Mouse (Mus musculus) kidney, adult 9 months (tissue): ENCODE measurements at regions not wholly inside any gene's neighbourhood (a gene's known extent, or its start where the extent isn't known, plus 50 kb on each side); places are given as distances from the start of the nearest gene placed in this dataset.

Source experiments
- DNase-seq: peaks from one replicate; pipeline ENCODE4 v3.0.0; 2022

- DNase-seq: no peak
Observed at GRCm38 (mm10) chr5:126765037-126765707, 476.4 kb upstream of the Tmem132c start.

- no peak for DNase-seq
Observed at GRCm38 (mm10) chr5:126769031-126769430, 472.6 kb upstream of the Tmem132c start.

- DNase-seq: peak; percentile 58
Observed at GRCm38 (mm10) chr5:126787706-126788610, 453.6 kb upstream of the Tmem132c start.

GRCm38 (mm10) chr5:126799698-126800279, 441.8 kb upstream of the Tmem132c start:
- no peak for DNase-seq

- peak; percentile 56 for DNase-seq
Observed at GRCm38 (mm10) chr5:126806656-126807055, 435.0 kb upstream of the Tmem132c start.

- no peak for DNase-seq
Observed at GRCm38 (mm10) chr5:126816069-126816468, 425.5 kb upstream of the Tmem132c start.

GRCm38 (mm10) chr5:126835440-126835839, 406.2 kb upstream of the Tmem132c start:
- DNase-seq: no peak

- DNase-seq: no peak
Observed at GRCm38 (mm10) chr5:126842606-126843005, 399.0 kb upstream of the Tmem132c start.

GRCm38 (mm10) chr5:126862078-126862477, 379.5 kb upstream of the Tmem132c start:
- DNase-seq: no peak

GRCm38 (mm10) chr5:126875842-126876241, 365.8 kb upstream of the Tmem132c start:
- DNase-seq: no peak

- no peak for DNase-seq
Observed at GRCm38 (mm10) chr5:126890710-126891109, 350.9 kb upstream of the Tmem132c start.

- DNase-seq: no peak
Observed at GRCm38 (mm10) chr5:126893063-126893462, 348.5 kb upstream of the Tmem132c start.

GRCm38 (mm10) chr5:126910084-126910483, 331.5 kb upstream of the Tmem132c start:
- DNase-seq: no peak

GRCm38 (mm10) chr5:126917300-126917699, 324.3 kb upstream of the Tmem132c start:
- no peak for DNase-seq

- no peak for DNase-seq
Observed at GRCm38 (mm10) chr5:126933466-126933865, 308.1 kb upstream of the Tmem132c start.

GRCm38 (mm10) chr5:126944861-126945260, 296.7 kb upstream of the Tmem132c start:
- no peak for DNase-seq

GRCm38 (mm10) chr5:126954189-126954588, 287.4 kb upstream of the Tmem132c start:
- no peak for DNase-seq

GRCm38 (mm10) chr5:126954634-126955033, 287.0 kb upstream of the Tmem132c start:
- DNase-seq: no peak

- DNase-seq: no peak
Observed at GRCm38 (mm10) chr5:126964577-126964976, 277.0 kb upstream of the Tmem132c start.

- DNase-seq: no peak
Observed at GRCm38 (mm10) chr5:126967076-126967475, 274.5 kb upstream of the Tmem132c start.

- no peak for DNase-seq
Observed at GRCm38 (mm10) chr5:126969373-126969772, 272.2 kb upstream of the Tmem132c start.

GRCm38 (mm10) chr5:126971284-126971683, 270.3 kb upstream of the Tmem132c start:
- no peak for DNase-seq

- DNase-seq: no peak
Observed at GRCm38 (mm10) chr5:126971981-126972380, 269.6 kb upstream of the Tmem132c start.

GRCm38 (mm10) chr5:126973425-126973824, 268.2 kb upstream of the Tmem132c start:
- DNase-seq: no peak
